Mouse (Mus musculus): Measurements from ENCODE around the gene Muc13.
A peak's percentile ranks its signal among the peaks of the same experiment; 100 is the strongest.

The Muc13 gene

DNA sequence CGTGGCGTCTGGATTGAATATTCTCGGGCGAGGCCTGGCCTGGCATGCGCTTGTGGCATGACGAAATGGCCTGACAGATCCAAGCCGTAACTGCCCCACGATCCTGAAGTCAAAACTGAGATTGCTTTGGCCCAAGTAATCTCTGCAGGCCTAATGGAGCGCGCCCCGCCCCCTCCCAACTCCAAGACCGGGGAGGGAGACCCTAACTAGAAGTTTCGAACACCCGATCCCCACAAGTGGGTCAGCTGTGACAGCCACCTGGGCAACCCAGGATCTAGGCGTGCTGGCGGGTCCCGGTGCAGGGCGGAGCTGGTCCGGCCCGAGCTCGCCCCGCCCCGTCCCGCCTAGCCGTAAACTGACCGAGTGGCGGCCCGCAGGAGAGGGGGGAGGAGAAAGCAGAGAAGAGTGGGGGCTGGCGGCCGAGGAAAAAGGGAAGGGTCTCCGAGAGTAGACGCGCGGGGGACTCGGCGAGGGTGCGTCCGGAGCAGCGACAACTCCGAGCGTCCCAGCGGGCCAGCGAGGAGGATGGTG lies 35.5 kb downstream of the Muc13 start, which contains the start of gene Itgb5:
Gene Itgb5 (plus strand): TSS at position 365 of the 531 bp plus-strand sequence.
- peak; percentile 99 for DNase-seq

DNA sequence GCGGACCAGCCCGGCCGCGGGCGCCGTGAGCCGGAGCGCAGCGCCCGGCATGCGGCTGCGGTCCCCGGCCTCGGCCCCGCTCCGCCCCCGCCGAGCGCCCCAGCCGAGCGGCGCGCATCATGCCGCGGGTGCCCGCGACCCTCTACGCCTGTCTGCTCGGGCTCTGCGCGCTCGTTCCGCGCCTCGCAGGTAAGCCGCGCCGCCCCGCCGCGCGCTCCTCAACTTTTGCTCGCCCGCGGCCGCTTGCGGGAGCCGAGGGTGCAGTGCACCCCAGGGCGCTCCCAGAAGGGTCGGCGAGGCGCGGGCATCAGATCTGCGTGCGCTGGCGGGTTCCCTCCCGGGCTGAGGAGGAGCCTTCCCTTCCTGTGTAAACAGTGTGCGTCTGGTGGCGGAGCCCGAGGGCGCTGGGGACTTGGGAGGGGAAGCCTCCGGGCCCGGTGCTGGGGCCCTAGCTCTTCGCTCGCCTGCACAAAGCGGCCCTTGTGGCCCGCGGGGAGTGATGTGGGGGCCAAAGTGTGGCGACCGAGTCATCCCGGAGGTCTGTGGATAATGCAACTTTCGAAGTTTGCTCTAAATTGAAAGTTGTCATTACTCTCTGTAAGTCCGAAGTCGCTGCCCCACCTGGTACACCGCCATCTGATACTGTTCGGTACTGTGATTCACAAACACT lies 36.1 kb downstream of the Muc13 start:
- peak; percentile 97 for DNase-seq

DNA sequence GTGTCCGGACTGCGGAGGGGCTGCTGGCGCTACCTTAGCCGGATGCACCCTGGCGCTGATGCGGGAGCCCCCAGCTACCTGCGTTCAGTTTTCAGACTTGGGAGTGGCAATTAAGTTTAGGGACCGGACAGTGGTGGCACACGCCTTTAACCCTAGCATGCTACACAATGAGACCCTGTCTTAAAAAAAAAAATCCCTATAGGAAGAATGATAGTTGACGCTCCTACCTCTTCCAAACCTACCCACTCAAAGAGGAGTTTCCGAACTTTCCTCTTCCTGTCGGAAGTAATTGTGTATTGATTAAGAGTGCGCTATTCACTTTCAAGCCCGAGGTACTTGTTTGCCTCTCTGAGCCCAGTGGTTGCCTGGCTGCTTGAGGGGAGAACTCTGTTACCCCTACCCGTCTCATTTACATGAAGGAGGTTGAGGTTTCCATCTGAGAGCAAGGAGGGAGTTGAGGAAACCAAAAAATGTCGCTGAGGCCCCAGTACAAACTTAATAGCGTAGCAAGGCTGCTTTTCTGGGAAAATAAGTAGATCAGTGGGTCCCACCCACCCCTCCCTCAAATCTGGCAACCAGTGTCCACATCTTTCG lies 36.8 kb downstream of the Muc13 start:
- peak; percentile 83 for DNase-seq

DNA sequence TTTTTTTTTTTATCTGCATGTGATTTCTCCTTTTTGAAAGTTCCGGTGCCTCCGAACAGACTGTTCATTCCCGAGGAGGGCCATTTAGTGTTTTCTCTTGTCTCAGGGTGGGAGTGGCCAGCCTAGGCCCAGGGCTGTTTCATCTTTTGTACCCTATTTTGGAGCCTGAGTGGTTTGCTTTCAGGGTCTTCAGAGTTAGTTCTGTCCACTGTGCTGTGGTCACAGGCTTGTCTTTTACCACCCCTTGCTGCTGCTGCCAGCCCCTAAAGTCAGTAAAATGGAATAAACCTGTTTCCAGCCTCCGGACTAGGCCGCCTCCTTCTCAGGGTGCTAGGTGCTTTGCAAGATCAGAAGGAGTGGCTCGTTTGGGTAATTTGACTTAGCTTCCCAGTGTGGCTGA lies 38.2 kb downstream of the Muc13 start:
- DNase-seq: peak; percentile 86

DNA sequence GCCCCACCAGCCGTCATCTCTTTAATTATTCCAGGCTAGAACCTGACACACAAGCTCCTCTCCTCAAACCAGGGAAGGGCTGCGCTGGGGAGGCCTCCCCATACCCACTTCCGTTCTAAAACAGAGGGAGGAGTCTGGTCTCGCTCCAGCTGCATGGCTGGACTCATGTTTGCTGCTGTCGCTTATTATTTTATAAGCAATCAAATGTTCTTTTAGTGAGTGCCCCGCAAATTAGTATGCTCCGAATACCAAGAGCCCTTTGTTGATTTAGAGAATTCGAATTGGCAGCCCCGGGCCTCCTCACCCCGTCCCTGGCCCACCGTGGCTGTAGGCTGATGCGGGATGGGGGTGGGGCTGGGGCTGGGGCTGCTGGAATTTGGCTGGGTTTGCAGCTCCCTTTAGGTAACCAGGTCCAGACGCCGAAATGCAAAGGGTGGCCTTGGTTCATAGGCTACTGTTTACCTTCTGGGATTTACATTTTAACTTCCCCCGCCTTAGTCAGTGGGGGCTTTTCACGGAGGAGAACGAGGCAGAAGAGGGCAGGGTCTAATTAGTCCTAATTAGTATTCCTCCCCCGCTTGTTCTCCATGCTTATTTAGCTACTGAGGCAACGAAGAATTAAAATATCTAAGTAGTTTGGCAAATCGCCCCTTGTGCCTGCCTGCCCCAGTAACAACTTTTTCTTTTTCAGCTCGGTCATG lies 39.0 kb downstream of the Muc13 start:
- peak; percentile 94 for DNase-seq

DNA sequence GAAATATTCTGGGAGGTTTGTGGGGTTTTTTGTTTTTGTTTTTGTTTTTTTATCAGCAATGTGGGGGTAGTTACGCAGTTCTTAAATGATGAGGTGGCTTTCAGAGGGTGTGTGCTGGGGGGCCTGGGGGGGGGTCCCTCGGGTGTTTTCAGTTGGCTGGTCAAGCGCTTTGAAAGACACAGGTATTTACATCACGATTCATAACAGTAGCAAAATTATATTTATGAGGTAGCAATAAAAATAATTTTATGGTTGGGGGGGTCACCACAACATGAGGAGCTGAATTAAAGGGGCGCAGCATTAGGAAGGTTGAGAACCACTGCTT lies 39.6 kb downstream of the Muc13 start:
- no peak for DNase-seq

DNA sequence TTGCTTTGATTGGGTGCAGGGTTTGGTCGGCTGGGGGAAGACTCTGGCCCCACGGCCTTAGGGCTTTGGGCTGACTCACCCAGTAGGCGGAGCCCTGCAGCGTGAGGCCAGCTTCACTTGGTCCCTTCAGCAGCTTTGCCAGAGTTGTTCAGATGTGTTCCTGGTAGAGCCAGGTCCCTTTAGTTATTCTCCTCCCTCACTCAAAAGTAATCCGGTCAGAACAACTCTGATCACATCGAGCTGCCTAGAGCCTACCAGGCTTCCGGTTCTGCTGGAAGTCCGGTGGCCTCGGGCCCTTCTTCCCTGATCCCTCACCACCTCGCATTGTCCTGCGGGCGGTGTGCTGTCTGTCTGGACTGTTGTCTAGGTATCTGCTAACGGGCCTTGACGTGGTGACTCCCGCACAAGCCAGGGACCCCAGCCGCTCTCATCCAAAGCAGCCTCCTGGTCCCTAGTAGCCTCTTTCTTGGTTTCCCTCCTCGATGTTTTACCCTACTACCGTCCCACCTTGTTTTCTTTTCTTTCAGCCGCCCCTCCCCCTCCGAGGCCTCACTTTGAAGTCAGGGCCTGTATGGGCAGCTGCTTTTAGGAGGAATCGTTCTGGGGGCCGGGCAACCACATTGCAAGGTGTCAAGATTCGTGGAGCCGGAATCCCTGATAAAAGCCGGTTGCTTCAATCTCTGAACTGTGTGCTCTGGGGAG lies 40.1 kb downstream of the Muc13 start:
- DNase-seq: peak; percentile 96

DNA sequence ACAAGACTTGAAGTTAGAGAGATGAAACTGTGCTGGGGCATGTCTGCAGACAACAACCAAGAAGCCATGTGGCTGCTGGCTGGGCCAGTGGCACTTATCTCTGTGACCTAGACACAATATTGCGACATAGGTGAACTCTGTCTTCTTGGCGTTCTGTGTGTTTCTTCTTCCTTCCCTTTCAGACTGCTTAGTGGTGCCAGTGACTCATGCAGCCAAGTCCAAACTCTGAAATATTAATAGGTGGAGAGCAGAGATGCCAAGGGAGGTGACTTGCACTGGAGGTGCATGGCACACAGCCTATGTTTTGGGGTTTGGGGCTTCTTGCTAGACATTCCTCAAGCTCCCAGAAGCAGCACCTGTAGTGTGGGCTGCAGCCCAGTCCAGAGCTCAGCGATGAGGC lies 42.8 kb downstream of the Muc13 start:
- DNase-seq: peak; percentile 96

DNA sequence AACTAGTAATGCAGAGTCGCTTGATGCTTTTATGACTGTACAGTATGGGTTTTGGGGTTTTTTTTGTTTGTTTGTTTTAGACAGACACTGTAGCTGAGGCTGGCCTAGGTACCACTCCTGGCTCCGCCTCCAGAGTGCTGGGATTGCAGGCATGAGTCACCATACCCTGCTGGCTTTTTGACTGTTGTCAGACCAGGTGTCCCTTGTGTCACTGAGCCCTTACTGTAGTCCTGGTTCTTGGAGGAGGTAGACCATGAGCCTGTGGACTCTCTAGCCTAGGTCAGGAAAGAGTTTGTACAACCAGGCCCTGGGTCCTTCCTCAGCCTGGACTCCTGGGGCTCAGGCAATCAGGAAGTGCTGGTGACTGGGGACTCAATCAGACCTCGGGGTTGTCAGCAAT lies 43.4 kb downstream of the Muc13 start:
- DNase-seq: peak; percentile 92

DNA sequence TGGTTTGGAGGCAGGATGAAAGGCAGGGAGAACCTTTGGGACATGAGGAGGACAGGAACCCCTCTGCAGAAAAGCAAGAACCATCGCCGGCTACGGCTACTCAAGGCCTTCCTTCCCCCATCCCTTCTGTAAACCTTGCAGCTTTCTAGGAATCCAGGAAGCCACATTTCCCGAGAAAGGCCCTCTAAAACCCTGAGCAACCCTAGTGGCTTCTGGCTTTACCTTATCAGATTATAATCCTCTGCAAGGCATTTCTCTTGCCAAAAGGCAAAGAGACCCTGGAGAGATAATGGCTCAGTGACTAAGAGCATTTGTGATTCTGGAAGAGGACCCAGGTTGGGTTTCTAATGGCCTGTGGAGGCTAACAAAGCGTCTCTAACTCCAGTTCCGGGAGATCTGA lies 46.8 kb downstream of the Muc13 start:
- DNase-seq: peak; percentile 87

DNA sequence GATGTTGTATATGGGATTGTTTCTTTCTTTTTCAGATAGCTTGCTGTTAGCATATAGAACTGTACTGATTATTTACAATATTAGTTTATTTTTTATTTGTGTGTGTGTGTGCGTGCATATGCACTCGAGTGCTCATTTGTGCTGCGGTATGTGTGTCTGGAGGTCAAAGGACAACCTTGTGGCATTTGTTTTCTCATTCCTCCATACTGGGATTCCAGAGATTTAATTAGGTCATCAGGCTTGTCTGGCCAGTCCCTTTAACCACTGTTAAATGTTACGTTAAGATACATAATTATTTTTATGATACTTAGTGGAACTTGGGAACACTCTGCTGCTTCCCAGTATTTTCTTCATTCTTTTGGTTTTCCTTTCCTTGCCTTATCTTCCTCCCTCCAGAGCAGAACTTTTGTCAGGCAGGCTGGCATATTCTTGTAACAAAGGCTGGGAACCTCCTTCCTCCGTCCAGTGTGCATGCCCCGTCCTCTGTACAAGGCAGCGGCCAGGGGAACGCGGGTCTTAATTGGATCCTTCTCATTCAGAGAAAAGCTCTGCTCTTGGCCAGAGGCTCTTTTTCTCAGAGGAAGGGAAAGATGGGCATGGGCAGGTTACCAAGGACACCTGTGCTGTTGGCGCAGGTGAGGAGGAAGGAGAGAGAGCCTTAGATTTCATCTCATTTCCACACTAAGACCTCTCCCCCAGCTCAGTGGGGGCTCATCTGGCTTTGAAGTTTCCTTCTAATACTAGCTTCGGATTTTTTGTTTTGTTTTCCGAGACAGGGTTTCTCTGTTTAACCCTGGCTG lies 48.4 kb downstream of the Muc13 start:
- DNase-seq: peak; percentile 55

DNA sequence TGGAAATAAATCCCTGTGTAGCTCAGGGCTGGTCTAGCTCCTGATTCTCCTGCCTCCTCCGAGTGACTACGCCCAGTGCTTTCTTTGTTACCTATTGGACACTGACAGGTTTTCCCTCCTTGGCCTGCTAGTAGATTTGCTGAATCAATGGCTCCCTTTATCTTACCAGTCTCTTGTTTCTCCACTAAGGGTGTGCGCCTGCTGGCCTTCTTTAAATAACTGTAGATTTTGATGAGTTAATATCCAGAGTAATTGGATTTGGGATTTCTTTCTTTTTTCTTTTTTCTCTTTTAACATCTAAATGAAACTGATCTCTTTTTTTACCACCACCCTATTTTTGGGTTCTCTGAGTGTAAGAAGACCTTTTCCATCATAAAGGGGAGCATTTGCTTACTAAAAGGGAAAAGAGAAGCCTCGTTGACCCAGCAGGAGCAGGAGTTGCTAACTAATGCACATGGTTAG lies 50.3 kb downstream of the Muc13 start:
- DNase-seq: peak; percentile 54

DNA sequence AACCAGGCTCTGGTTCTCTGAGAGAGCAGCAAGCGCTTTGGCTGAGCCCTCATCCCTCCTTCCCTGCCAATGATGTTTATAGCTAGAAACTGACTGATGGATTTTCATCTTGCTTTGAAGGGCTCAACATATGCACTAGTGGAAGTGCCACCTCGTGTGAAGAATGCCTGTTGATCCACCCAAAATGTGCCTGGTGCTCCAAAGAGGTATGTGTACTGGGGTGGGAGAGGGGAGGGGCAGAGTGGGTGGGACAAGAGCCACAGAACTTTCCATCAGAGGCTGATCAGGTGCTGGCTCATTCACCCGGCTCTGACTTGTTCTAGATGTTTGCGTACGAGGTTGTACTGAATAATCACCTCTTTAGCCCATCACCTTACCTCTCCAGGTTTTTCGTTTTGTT lies 51.0 kb downstream of the Muc13 start:
- DNase-seq: peak; percentile 80

DNA sequence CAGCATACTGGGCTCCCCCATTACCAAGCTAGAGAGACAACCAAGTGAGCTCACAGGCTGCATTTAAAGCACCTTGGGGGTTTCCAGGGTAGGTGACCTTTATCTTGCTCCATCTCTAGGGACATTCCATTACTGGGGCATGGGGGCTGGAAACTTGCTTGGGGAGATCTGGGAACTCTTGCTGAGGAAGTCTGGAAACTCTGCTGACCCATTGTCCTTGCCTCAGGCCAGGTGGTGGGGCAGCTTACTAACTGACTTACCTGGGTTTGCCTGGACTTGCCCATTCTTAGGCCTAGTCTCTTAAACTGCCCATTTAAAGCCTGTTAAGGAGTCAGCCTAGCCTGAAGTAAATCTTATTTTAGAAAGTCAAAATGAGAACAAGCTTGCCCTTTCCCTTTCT lies 59.4 kb downstream of the Muc13 start:
- DNase-seq: no peak

DNA sequence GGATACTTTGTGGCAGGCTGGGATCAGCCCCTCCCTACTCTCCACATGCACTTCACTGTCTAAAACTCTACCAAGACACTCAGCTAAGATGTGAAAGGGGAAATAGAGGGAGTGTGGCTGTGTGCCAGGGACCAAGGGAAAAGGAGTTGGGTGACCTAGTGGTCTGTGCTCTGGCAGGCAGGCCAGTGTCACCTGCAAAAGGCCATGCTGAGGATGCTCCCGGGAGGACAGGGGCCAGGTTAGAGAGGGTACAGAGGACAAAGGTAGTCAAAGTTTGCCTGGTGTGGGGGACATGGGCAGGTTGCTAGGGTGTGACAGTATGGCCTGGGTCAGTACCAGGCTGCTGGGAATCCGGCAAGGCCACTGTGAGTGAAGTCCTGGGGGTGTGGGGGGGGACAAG lies 64.9 kb downstream of the Muc13 start:
- peak; percentile 88 for DNase-seq

DNA sequence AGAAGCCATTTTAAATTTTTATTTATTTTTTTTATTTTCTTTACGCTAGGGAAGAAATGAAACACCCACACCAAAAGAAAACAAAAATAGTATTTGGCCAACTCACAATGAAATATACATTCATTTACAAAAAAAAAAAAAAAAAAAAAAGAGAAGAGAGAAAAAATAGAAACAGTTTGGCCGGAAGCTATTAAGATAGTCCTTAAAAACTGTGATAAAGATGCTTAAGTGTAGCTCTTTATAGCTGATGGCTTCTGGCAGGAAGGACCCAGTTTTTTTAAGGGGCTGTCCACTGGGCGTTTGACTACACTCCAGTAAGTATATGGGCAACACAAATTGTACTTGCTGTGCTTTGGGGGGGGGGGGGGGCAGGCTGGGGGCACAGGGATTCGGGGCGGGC lies 65.5 kb downstream of the Muc13 start:
- DNase-seq: peak; percentile 70

DNA sequence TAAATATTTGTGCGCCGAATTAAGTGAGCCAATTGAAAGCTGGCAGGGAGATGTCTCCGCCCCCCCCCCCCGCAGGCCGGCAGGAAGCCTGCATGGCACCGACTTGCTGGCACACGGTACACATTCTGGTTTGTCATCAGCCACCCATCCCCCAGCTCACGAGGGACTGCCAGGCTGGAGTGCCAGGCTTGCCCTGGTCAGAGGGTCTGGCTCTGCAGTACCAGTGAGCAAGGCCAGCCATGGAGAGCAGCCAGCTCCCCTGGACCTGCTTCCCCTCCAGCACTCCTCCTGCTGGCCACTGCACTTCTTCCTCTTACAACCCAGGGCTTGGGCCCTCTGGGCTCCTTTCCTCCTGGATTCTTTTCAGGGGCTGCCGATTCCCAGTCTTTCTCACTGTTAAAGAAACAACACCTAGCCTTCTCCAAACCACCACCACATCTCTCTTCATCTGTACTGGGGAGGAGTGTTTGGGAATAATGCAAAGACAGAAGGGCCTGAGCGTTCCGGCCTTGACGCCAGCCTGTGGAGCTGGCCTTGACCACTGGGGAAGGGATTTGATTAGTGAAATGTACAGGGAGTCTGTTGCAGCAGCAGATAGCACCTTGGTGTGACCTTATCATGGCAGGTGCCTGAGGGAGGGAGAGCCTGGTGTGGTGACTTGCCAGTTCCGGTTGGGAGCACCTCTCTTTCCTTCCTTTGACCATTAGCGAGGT lies 66.3 kb downstream of the Muc13 start:
- peak; percentile 98 for DNase-seq

DNA sequence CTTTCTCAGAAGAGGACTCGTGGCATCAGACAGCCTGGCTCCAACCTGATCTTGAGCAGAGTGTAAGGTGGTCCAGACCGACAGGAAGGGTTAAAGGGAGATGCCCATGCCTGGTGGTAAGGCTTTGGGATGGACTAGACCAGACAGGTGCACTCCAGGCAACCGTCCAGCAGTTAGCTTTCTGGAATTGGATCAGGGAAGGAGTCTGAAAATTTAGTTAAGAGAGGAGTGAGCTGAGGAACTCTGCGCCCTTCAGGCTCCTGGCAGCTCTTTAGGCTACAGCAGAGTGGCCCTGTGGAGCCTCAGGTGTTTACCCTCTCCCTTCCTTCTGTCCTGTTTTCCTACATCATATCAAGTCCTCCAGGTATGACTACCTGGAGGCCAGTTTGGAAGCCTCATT lies 68.6 kb downstream of the Muc13 start:
- no peak for DNase-seq

DNA sequence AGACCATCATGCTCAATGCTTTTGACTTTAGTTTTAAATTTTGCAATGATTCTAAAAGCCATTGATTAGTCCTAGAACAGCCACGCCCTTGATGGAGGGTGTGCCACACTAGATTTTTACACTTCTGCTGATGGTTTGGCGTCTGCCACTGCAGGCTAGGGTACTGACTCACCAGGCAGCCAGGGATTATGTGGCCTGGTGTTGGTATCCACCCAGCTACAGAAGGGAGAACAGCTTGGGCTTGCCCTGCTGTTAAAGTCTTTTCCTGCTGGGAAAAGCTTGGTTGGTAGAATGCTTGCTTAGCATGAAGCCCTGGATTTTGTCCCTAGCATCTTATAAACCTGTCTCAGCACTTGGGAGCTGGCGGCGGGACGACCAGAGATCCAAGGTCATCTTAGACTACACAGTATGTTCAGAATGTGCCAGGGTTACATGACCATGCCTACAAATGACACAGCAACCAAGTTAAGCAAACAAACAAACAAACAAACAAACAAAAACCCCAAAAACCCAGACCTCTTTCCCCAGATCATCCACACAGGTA lies 69.4 kb downstream of the Muc13 start:
- DNase-seq: no peak

Measured in heart, adult 11 months (tissue).